Mouse (Mus musculus) heart, adult 11 months (tissue): Measurements from ENCODE around the gene Hoxa1.

Experiments
- DNase-seq: peaks from one replicate; pipeline ENCODE4 v3.0.0; 2022

The Hoxa1 gene

DNA sequence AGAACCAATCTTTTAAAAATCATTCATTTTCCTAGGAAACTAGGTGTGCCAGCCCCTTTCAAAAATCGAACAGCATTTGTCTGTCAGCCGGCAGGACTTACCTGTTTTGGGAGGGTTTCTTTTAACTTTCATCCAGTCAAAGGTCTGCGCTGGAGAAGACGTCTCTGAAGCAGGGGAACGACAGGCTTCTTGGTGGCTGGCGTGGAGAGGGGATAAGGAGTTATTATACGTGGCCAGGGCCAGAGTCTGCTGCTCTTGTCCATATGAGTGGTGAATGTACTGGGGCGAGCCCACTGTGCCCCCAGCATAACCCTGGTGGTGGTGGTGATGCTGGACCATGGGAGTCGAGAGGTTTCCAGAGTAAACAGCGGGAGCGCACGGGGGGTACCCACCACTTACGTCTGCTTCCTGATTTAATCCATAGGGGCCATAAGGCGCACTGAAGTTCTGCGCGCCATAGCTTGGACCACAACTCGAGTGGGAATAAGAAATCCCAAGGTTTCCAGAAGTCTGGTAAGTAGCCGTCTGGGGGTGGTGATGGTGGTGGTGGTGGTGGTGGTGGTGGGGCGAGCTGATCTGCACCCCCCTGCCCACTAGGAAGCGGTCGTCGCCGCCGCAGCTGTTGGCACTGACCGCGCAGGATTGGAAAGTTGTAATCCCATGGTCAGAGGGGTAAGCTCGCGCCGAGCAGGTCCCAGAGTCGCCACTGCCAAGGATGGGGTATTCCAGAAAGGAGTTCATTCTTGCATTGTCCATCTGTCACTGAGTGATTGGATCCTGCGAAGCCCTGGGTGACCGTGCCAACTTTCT lies 446 bp downstream of the Hoxa1 start:
- DNase-seq, result no peak

- DNase-seq, result peak; percentile 59
Observed at GRCm38 (mm10) chr6:52156551-52157200, 1.4 kb downstream of the Hoxa1 start.

- DNase-seq, result no peak
Observed at GRCm38 (mm10) chr6:52155471-52155870, 2.6 kb downstream of the Hoxa1 start.

- DNase-seq, result no peak
Observed at GRCm38 (mm10) chr6:52154044-52154443, 4.1 kb downstream of the Hoxa1 start.

DNA sequence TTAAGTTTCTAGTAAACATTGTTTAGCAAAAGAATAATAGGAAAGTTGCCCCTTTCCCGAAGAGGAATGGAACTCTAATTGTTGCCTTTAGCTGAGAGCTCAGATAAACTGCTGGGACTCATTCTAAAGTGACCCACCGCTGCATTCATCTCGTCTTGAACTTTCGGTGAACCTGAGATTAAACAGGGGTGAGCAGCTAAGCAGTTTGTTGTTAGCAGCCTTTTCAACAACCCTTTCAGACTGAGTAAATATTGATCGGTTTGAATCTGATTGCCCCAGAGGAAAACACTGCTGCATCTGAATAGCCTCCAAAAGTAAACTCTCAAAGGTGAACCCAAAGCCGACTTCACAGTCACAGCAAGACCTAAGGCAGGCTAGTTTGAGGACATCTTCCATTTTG lies 4.8 kb downstream of the Hoxa1 start:
- peak; percentile 63 for DNase-seq

- peak; percentile 62 for DNase-seq
Observed at GRCm38 (mm10) chr6:52152226-52153193, 5.6 kb downstream of the Hoxa1 start.

DNA sequence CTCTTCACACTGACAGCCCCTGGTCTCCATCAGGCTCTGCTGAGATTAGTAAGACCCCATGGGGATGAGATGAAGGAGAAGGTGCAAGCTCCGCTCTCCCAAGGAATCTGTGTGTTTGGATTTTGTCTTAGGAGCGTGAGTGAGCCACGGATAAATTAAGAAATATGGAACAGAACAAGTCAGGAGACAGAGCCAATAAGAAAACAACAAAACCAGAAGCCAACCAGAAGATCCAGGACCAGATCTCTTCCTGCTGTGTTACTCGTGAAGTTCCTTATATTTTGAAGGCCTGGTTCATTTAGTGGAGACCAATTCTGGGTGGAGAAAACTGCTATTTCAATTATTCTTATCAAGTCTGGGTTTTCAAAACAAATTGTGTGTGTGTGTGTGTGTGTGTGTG lies 6.5 kb downstream of the Hoxa1 start:
- DNase-seq, result peak; percentile 40

GRCm38 (mm10) chr6:52150401-52150966 lies 7.6 kb downstream of the Hoxa1 start:
- peak; percentile 74 for DNase-seq

DNA sequence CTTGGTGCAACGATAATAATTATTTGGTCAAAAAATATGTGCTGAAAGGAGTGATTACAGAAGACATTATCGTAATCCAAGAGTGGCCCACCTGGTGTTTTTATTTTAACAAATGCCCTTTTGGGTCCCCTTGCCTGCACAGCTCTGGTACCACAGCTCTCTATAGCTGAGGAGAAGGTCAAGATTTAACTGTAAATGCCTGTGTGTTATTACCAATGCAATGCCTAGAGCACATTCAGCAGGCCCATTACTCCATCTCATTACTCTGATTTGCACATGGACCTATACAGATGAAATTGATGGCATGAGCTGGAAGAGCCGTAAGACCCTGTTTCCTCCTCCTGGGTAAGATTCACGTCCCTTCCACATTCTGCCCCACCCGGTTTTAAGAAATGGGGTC lies 19.0 kb downstream of the Hoxa1 start:
- DNase-seq, result no peak

DNA sequence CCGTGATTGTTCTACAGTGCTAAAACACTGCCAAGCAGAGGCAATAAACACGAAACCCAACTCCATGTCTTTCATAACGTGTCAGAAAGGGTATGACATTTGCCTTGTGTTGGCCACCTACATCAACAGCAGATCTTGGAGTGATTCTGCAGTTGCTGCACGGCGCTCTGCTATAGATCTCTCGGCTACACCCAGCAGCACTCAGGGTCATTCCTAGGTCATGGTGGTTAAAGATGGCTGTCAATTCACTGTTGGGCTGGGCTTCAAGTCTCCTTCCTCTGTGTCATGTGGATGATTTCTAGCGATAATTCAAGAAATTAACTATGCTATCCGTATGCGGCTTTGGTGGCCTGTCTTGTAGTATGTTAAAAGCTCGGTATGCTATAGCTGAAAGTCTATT lies 19.5 kb downstream of the Hoxa1 start:
- no peak for DNase-seq

DNA sequence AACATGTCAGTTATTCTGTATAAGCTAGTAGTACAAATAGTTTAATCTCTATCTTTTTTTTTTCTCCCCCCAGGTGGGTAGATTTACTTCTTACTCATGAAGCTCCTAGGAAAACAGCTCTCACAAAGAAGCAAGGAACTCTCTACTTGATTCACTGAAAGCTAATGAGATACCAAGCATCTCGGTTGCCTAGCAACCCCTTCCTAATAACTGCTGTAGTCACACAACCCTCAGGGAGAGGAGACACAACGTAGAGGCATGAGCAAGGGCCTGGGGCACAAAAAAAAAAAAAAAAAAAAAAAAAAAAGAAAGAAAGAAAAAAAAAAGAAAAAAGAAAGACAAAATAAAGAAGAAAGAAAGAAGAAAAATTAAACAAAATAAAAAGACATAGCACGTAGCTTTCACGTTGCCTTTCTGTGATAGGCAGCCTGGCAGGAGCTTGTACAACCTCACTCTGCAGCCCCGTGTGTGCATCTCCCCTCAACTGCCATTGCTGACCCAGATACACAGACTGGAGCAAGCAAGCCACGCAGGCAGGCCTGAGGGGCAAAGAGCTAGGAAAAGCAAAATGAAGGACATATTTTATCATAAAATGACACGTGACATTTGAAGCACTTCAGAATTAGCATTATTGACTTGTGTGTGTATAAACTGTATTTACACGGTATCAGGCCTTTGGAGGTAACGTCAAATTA lies 20.1 kb downstream of the Hoxa1 start:
- no peak for DNase-seq

DNA sequence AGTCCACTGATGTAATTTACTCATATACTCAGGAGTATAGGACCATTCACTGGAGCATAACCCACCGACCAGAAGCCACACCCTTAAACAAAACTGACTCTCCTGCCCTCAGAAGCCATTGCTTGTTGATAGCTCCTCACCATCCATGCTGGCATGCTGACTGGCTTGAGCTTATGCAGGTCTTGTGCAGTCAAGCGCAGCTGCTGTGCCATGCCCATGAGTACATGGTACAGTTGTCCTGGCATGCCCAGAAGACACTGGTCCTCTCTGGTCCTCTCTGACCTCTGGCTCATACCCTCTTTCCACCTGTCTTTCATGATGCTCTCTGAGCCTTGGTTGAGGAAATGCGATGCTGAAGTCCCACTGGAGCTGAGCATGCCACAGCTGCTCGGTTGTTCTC lies 34.4 kb downstream of the Hoxa1 start:
- DNase-seq, result no peak

DNA sequence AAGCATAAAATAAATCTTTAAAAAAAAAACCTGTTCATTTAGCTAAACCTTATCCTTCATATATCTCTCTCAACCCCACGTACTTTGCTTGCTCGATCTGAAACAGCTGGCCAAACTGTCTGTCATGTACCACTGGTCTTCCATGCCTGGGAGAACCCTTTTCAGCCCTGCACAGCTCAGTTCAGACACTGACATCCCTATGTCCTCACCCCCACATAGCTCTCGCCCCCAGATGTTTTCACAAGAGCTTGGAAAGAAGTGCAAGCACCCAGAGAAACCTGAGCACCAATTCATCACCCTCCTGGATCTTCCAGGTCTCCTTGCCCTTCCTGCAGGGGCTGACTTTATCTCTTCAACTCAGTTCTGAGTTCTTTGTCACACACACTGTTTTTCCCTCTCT lies 36.9 kb downstream of the Hoxa1 start:
- no peak for DNase-seq

GRCm38 (mm10) chr6:52118903-52119635 lies 39.0 kb downstream of the Hoxa1 start:
- no peak for DNase-seq

DNA sequence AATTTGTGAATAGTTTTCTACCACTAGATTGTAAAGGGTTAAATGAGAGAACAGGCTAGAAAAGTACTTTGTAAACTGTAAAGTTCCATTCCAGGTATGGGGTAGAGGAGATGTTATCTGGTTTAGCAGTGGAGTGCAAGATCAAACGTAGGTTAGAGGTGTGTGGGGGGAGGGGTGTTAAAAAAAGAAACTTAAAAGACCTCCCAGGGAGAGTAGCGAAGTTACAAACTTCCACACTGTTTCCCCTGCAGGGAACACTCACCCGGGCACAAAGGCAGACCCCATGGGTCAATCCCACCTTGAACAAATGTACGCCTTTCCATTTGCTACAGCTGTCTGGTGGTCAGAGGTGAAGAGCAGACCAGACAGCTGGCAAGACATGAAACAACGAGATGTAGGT lies 42.2 kb downstream of the Hoxa1 start:
- DNase-seq, result no peak

- DNase-seq, result peak; percentile 24
Observed at GRCm38 (mm10) chr6:52111846-52112245, 46.3 kb downstream of the Hoxa1 start.

DNA sequence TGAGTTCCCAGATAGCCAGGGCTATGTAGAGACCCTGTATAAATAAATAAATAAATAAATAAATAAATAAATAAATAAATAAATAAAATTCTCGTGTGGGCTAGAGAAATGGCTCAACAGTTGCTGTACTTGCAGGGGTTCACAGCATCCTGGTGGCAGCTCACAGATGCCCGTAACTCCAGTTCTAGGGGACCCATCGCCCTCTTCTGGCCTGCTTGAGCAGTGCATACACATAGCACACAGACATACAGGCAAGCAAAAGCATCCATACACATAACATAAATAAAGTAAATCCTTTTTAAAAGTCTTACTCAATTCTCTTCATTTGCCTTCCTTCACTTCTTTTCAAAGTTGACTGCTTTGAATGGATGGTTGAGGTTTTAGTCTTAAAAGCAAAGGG lies 50.7 kb downstream of the Hoxa1 start:
- DNase-seq, result peak; percentile 44

- DNase-seq, result peak; percentile 66
Observed at GRCm38 (mm10) chr6:52106716-52107115, 51.4 kb downstream of the Hoxa1 start.

GRCm38 (mm10) chr6:52106178-52106577 lies 51.9 kb downstream of the Hoxa1 start:
- no peak for DNase-seq
